Mouse (Mus musculus) MEL (cell line): ENCODE measurements at regions not wholly inside any gene's neighbourhood (a gene's known extent, or its start where the extent isn't known, plus 50 kb on each side); places are given as distances from the start of the nearest gene placed in this dataset.

Experiments
- DNase-seq: peaks from one replicate; pipeline ENCODE4 v3.0.0; 2011; ENCODE audit warnings: low read depth, low spot score
- H3K27ac ChIP-seq: 2 replicates; pipeline ENCODE4 v1.5.1; 2012; ENCODE audit warnings: low read depth, mild to moderate bottlenecking, control low read depth, low read length, moderate library complexity; ENCODE audit not compliant: control insufficient read depth
- H3K27me3 ChIP-seq, 2 experiments: fragments of 150-350 bp in 1 of 2; sonication (generic) in 1 of 2; 2 replicates each; pipeline ENCODE4 v1.6.1; 2012; ENCODE audit warnings: low read length in 2 of 2, mild to moderate bottlenecking in 2 of 2, improper control_type of control experiment in 1 of 2, moderate library complexity in 1 of 2; ENCODE audit not compliant: insufficient read depth in 2 of 2, control insufficient read depth in 1 of 2
- H3K36me3 ChIP-seq, 2 experiments: 2 replicates each; pipeline ENCODE4 v1.6.1; 2012 to 2014; ENCODE audit warnings: low read length in 2 of 2, improper control_type of control experiment in 1 of 2, inconsistent platforms in 1 of 2, mild to moderate bottlenecking in 1 of 2; ENCODE audit not compliant: insufficient read depth in 2 of 2, control insufficient read depth in 1 of 2
- H3K4me1 ChIP-seq, 2 experiments: fragments of 150-350 bp in 1 of 2; sonication (generic) in 1 of 2; 2 replicates each; pipeline ENCODE4 v1.6.1; 2012; ENCODE audit warnings: low read length in 2 of 2, improper control_type of control experiment in 1 of 2, mild to moderate bottlenecking in 1 of 2; ENCODE audit not compliant: insufficient read depth in 2 of 2, control insufficient read depth in 1 of 2
- H3K4me3 ChIP-seq, 2 experiments: fragments of 150-350 bp in 1 of 2; sonication (generic) in 1 of 2; 2 replicates each; pipeline ENCODE4 v1.5.1; 2012; ENCODE audit warnings: low read depth in 2 of 2, low read length in 2 of 2, mild to moderate bottlenecking in 2 of 2, moderate library complexity in 2 of 2, control low read depth in 1 of 2, improper control_type of control experiment in 1 of 2; ENCODE audit not compliant: control insufficient read depth in 1 of 2, insufficient read depth in 1 of 2
- H3K79me2 ChIP-seq: 2 replicates; pipeline ENCODE4 v1.6.1; 2012; ENCODE audit warnings: mild to moderate bottlenecking, low read length, moderate library complexity; ENCODE audit not compliant: control insufficient read depth, poor library complexity, insufficient read depth
- H3K9ac ChIP-seq: 2 replicates; pipeline ENCODE4 v1.6.1; 2012; ENCODE audit warnings: low read depth, mild to moderate bottlenecking, control low read depth, low read length, moderate library complexity; ENCODE audit not compliant: control insufficient read depth, poor library complexity, severe bottlenecking
- H3K9me3 ChIP-seq: fragments of 150-350 bp; sonication (generic); replicated peaks from 2 replicates; pipeline ENCODE4 v1.6.1; 2012; ENCODE audit warnings: mild to moderate bottlenecking, low read length, improper control_type of control experiment, moderate library complexity; ENCODE audit not compliant: insufficient read depth
- CHD1 ChIP-seq: IDR thresholded peaks from 2 replicates; pipeline ENCODE4 v1.6.1; 2012; ENCODE audit warnings: low read depth, mild to moderate bottlenecking, inconsistent platforms, low read length, improper control_type of control experiment
- ETS1 ChIP-seq: IDR thresholded peaks from 2 replicates; pipeline ENCODE4 v1.6.1; 2012; ENCODE audit warnings: low read depth, mild to moderate bottlenecking, inconsistent platforms, low read length, improper control_type of control experiment, moderate library complexity
- GABPA ChIP-seq: IDR thresholded peaks from 2 replicates; pipeline ENCODE4 v1.6.1; 2012; ENCODE audit warnings: low read depth, mild to moderate bottlenecking, inconsistent platforms, low read length, improper control_type of control experiment, moderate library complexity
- GATA1 ChIP-seq: IDR thresholded peaks from 2 replicates; pipeline ENCODE4 v1.6.1; 2011; ENCODE audit warnings: low read depth, low read length, improper control_type of control experiment
- MAFK ChIP-seq: IDR thresholded peaks from 2 replicates; pipeline ENCODE4 v1.6.1; 2011; ENCODE audit warnings: low read depth, mild to moderate bottlenecking, low read length, improper control_type of control experiment, borderline replicate concordance
- MAZ ChIP-seq: IDR thresholded peaks from 2 replicates; pipeline ENCODE4 v1.6.1; 2012; ENCODE audit warnings: low read depth, mild to moderate bottlenecking, inconsistent platforms, low read length, improper control_type of control experiment
- MEF2A ChIP-seq: IDR thresholded peaks from 2 replicates; pipeline ENCODE4 v1.6.1; 2014; ENCODE audit warnings: low read depth, mild to moderate bottlenecking, inconsistent platforms, low read length, improper control_type of control experiment; ENCODE audit not compliant: poor library complexity, insufficient replicate concordance, severe bottlenecking; ENCODE audit errors: extremely low read depth
- MYB ChIP-seq: IDR thresholded peaks from 2 replicates; pipeline ENCODE4 v1.6.1; 2011; ENCODE audit warnings: mild to moderate bottlenecking, low read depth, low read length, improper control_type of control experiment
- MYC ChIP-seq: IDR thresholded peaks from 2 replicates; pipeline ENCODE4 v1.6.1; 2011; ENCODE audit warnings: low read depth, mild to moderate bottlenecking, low read length, improper control_type of control experiment, moderate library complexity
- NELFE ChIP-seq: IDR thresholded peaks from 2 replicates; pipeline ENCODE4 v1.6.1; 2011; ENCODE audit warnings: low read depth, low read length, improper control_type of control experiment
- NRF1 ChIP-seq: IDR thresholded peaks from 2 replicates; pipeline ENCODE4 v1.6.1; 2014; ENCODE audit warnings: low read depth, mild to moderate bottlenecking, inconsistent platforms, low read length, improper control_type of control experiment, moderate library complexity; ENCODE audit not compliant: poor library complexity, insufficient read depth, severe bottlenecking
- POLR2A ChIP-seq, 2 experiments: IDR thresholded peaks; 2 replicates each; pipeline ENCODE4 v1.6.1; 2011 to 2012; ENCODE audit warnings: low read length in 2 of 2, mild to moderate bottlenecking in 2 of 2, control low read depth in 1 of 2, improper control_type of control experiment in 1 of 2, low read depth in 1 of 2, moderate library complexity in 1 of 2; ENCODE audit not compliant: control insufficient read depth in 1 of 2, insufficient read depth in 1 of 2, poor library complexity in 1 of 2
- POLR2AphosphoS2 ChIP-seq: IDR thresholded peaks from 2 replicates; pipeline ENCODE4 v1.6.1; 2011; ENCODE audit warnings: low read length, improper control_type of control experiment
- POLR2AphosphoS5 ChIP-seq: IDR thresholded peaks from 2 replicates; pipeline ENCODE4 v1.6.1; 2012; ENCODE audit warnings: low read depth, borderline replicate concordance, mild to moderate bottlenecking, inconsistent platforms, low read length, moderate library complexity, mixed read lengths
- RAD21 ChIP-seq: IDR thresholded peaks from 2 replicates; pipeline ENCODE4 v1.6.1; 2011; ENCODE audit warnings: mild to moderate bottlenecking, low read depth, low read length, improper control_type of control experiment
- RCOR1 ChIP-seq: IDR thresholded peaks from 2 replicates; pipeline ENCODE4 v1.6.1; 2012; ENCODE audit warnings: low read depth, mild to moderate bottlenecking, inconsistent platforms, low read length, improper control_type of control experiment
- SMC3 ChIP-seq: IDR thresholded peaks from 2 replicates; pipeline ENCODE4 v1.6.1; 2011; ENCODE audit warnings: low read depth, low read length, improper control_type of control experiment
- TAL1 ChIP-seq: IDR thresholded peaks from 2 replicates; pipeline ENCODE4 v1.6.1; 2012; ENCODE audit warnings: mild to moderate bottlenecking, inconsistent platforms, low read length, moderate library complexity, mixed read lengths
- TBP ChIP-seq: IDR thresholded peaks from 2 replicates; pipeline ENCODE4 v1.8.0; 2011; ENCODE audit warnings: low read depth, low read length, improper control_type of control experiment
- TCF12 ChIP-seq: IDR thresholded peaks from 2 replicates; pipeline ENCODE4 v1.6.1; 2014; ENCODE audit warnings: low read depth, mild to moderate bottlenecking, inconsistent platforms, low read length, improper control_type of control experiment, moderate library complexity
- UBTF ChIP-seq: IDR thresholded peaks from 2 replicates; pipeline ENCODE4 v1.6.1; 2012; ENCODE audit warnings: low read depth, mild to moderate bottlenecking, inconsistent platforms, low read length, improper control_type of control experiment, moderate library complexity, borderline replicate concordance; ENCODE audit not compliant: insufficient read depth
- USF1 ChIP-seq: IDR thresholded peaks from 2 replicates; pipeline ENCODE4 v1.6.1; 2014; ENCODE audit warnings: low read depth, mild to moderate bottlenecking, inconsistent platforms, low read length, improper control_type of control experiment, moderate library complexity
- ZC3H11A ChIP-seq: IDR thresholded peaks from 2 replicates; pipeline ENCODE4 v1.6.1; 2012; ENCODE audit warnings: low read depth, mild to moderate bottlenecking, inconsistent platforms, low read length, improper control_type of control experiment
- ZKSCAN1 ChIP-seq: IDR thresholded peaks from 2 replicates; pipeline ENCODE4 v1.6.1; 2012; ENCODE audit warnings: low read depth, mild to moderate bottlenecking, inconsistent platforms, low read length, improper control_type of control experiment, moderate library complexity
- ZMIZ1 ChIP-seq: IDR thresholded peaks from 2 replicates; pipeline ENCODE4 v1.6.1; 2012; ENCODE audit warnings: low read depth, mild to moderate bottlenecking, inconsistent platforms, low read length, improper control_type of control experiment, moderate library complexity
- ZNF384 ChIP-seq: IDR thresholded peaks from 2 replicates; pipeline ENCODE4 v1.6.1; 2012; ENCODE audit warnings: low read depth, mild to moderate bottlenecking, inconsistent platforms, low read length, improper control_type of control experiment

- DNase-seq: no peak
- H3K79me2 ChIP-seq: no peaks in the 10 kb centered on the region
- no peaks in the 10 kb centered on the region for H3K27me3 ChIP-seq
- no peaks in the 10 kb centered on the region for H3K9me3 ChIP-seq
- H3K9ac ChIP-seq: no peak overlapping the region
- H3K27ac ChIP-seq: no peak overlapping the region
- no peaks in the 10 kb centered on the region for H3K36me3 ChIP-seq
- H3K4me1 ChIP-seq: no peaks in the 10 kb centered on the region
- TF ChIP-seq MEF2A (no peak), TBP (no peak), MYB (no peak), RAD21 (no peak), ZC3H11A (no peak), POLR2A (IDR thresholded peaks at IDR 0.05; ENCODE audit: control insufficient read depth in 1 of 2, insufficient read depth in 1 of 2, low read depth in 1 of 2, low read length in 2 of 2, poor library complexity in 1 of 2) (no peak), CHD1 (no peak), GATA1 (no peak), USF1 (no peak), MAFK (no peak), ZMIZ1 (no peak), ZKSCAN1 (no peak), TCF12 (no peak), UBTF (no peak)
- no peak overlapping the region for H3K4me3 ChIP-seq
These were observed 1260.5 kb downstream of the Pla2g4a start for GRCm38 (mm10) chr1:148700599-148700954.

GRCm38 (mm10) chr1:148699854-148700598 lies 1261.1 kb downstream of the Pla2g4a start:
- H3K4me3 ChIP-seq: no peak overlapping the region
- no peak overlapping the region for H3K27ac ChIP-seq
- no peak for DNase-seq
- H3K9me3 ChIP-seq: no peaks in the 10 kb centered on the region
- H3K36me3 ChIP-seq: no peaks in the 10 kb centered on the region
- H3K27me3 ChIP-seq: no peaks in the 10 kb centered on the region
- H3K4me1 ChIP-seq: no peaks in the 10 kb centered on the region
- no peaks in the 10 kb centered on the region for H3K79me2 ChIP-seq
- H3K9ac ChIP-seq: no peak overlapping the region
- TF ChIP-seq MYC: no peak
- TF ChIP-seq GABPA: no peak
- no peak for TF ChIP-seq ETS1
- no peak for TF ChIP-seq ZNF384
- TF ChIP-seq MEF2A: no peak
- no peak for TF ChIP-seq SMC3
- no peak for TF ChIP-seq NELFE
- no peak for TF ChIP-seq TAL1
- TF ChIP-seq POLR2A (IDR thresholded peaks at IDR 0.05; ENCODE audit: control insufficient read depth in 1 of 2, insufficient read depth in 1 of 2, low read depth in 1 of 2, low read length in 2 of 2, poor library complexity in 1 of 2): no peak
- TF ChIP-seq MAZ: no peak
- no peak for TF ChIP-seq POLR2AphosphoS2
- no peak for TF ChIP-seq RAD21
- no peak for TF ChIP-seq RCOR1
- no peak for TF ChIP-seq NRF1
- TF ChIP-seq POLR2AphosphoS5: no peak
- TF ChIP-seq UBTF: no peak
